In the genomic region with DNA sequence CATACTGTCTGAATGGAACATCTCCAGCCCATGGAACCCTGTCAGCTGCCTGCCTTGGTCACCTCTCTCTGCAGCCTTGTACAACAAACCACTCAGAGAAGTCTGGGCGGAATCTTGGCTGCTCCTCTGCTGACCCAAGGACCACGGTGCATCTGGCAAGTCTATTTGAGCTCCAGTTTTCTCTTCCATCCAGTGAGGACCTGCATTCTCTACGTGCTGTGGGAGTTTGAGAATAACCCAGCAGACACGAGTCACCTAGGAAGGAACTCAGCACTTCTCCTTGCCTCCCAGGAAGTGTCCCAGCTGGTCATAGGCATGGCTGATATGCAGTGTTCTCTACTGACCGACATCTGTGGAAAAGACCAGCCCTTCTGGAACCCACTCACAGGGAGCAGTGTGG, we compare ENCODE assay signal across 19 mouse cellular contexts. TPM values are rescaled to one million over a fixed set of nuclear protein-coding genes. Genes with fewer than 3 reads are reported as not detected.
A peak's percentile ranks its signal among the peaks of the same experiment; 100 is the strongest.
DNase-seq lines count a peak whose midpoint lies in the region; ATAC-seq and TF ChIP-seq lines count a peak whose summit lies in the region.
"Had no signal": no experiment of that assay in that cellular context is flagged by ENCODE, and none has a peak within 500 bp of the region (broad histone marks: within the 10 kb centered on the region; RNA-seq: fewer than 3 reads in every experiment).

No protein-coding gene starts in this region.

- peak; percentile 22; the same call in 1 of the 2 replicates for ATAC-seq in kidney, embryonic 15.5 days (replicated peaks; ENCODE audit: low FRiP score)
- no peak for ATAC-seq in kidney, embryonic 14.5 days (ENCODE audit: low FRiP score, low TSS enrichment)
- ATAC-seq in CD4-positive, CD25-positive, alpha-beta regulatory T cell, adult 4 months, result no peak
- ATAC-seq: forebrain, embryonic 13.5 days; forebrain, postnatal 0 days; hindbrain, postnatal 0 days had no signal

- H3K9ac ChIP-seq in kidney, embryonic 15.5 days, result no peak overlapping the region
- no peak overlapping the region for H3K9ac ChIP-seq in kidney, embryonic 14.5 days (ENCODE audit: low read depth, low read length)
- H3K9ac ChIP-seq in CH12.LX (ENCODE audit: insufficient read depth, low read depth), result no peak overlapping the region
- H3K9ac ChIP-seq: embryonic facial prominence, embryonic 12.5 days; forebrain, embryonic 13.5 days; forebrain, postnatal 0 days; heart, embryonic 12.5 days; hindbrain, embryonic 13.5 days had no signal

- peaks cover 61% of the 10 kb centered on the region for H3K36me3 ChIP-seq in kidney, embryonic 15.5 days
- H3K36me3 ChIP-seq in kidney, embryonic 14.5 days (ENCODE audit: control insufficient read depth, insufficient read depth, low read length), result peaks cover 71% of the 10 kb centered on the region
- H3K36me3 ChIP-seq in CH12.LX (replicated peaks in 1 of 2; ENCODE audit: control insufficient read depth in 1 of 2, insufficient read depth in 1 of 2, low read length in 1 of 2), result peaks cover 11 to 73% of the 10 kb centered on the region in 2 experiments

- no peak for TF ChIP-seq CTCF in CH12.LX (conservative IDR thresholded peaks at IDR 0.05 in 1 of 2, IDR thresholded peaks at IDR 0.05 in 1 of 2; ENCODE audit: low read depth in 2 of 2, low read length in 2 of 2)
- no peak for TF ChIP-seq CTCF in embryonic fibroblast, embryonic 13.5 days (IDR thresholded peaks at IDR 0.05; ENCODE audit: borderline replicate concordance, insufficient read depth, low read length)

- no peak for DNase-seq in CH12.LX (ENCODE audit: extremely low read depth)
- peak; percentile 69 for DNase-seq in Muller cell, postnatal 12 days (ENCODE audit: inconsistent ontology term)
- no peak for DNase-seq in lung, postnatal 10 days
- DNase-seq: adrenal gland, postnatal 10 days; cerebellum, adult 11-12 months; cerebellum, adult 9-10 months; forebrain, postnatal 0 days; gastrocnemius, postnatal 14 days; heart, postnatal 10 days; kidney, adult 11 months had no signal

- H3K4me2 ChIP-seq in kidney, embryonic 15.5 days, result no peak overlapping the region
- no peak overlapping the region for H3K4me2 ChIP-seq in kidney, embryonic 14.5 days (replicated peaks; ENCODE audit: low read depth, low read length)
- no peak overlapping the region for H3K4me2 ChIP-seq in CH12.LX (ENCODE audit: insufficient read depth, low read depth, poor library complexity, severe bottlenecking)
- H3K4me2 ChIP-seq: embryonic facial prominence, embryonic 12.5 days; forebrain, embryonic 13.5 days; heart, embryonic 12.5 days; hindbrain, embryonic 13.5 days had no signal

- H3K4me3 ChIP-seq in kidney, embryonic 15.5 days (replicated peaks), result no peak overlapping the region
- H3K4me3 ChIP-seq in kidney, embryonic 14.5 days (ENCODE audit: low read length), result no peak overlapping the region
- H3K4me3 ChIP-seq in CH12.LX (replicated peaks in 1 of 3; ENCODE audit: low read depth in 2 of 3, low read length in 2 of 3, poor library complexity in 1 of 3), result no peak overlapping the region
- H3K4me3 ChIP-seq in embryonic fibroblast, embryonic 13.5 days (ENCODE audit: insufficient read depth, low read length), result no peak overlapping the region
- H3K4me3 ChIP-seq: embryonic facial prominence, embryonic 12.5 days; forebrain, embryonic 13.5 days; heart, embryonic 12.5 days; hindbrain, embryonic 13.5 days had no signal

- in situ Hi-C loops in CH12.LX (cut with MboI; ENCODE audit: low pct_ligation_motif_present, low pct_unique_long_range_greater_than_20kb, low sequenced_read_pairs), result no loop called here

- 56% methylated on average over 5 of the region's 5 CpGs for WGBS in kidney, embryonic 15.5 days
- 59% methylated on average over 5 of the region's 5 CpGs for WGBS in kidney, embryonic 14.5 days

- no peaks in the 10 kb centered on the region for H3K27me3 ChIP-seq in kidney, embryonic 15.5 days
- no peaks in the 10 kb centered on the region for H3K27me3 ChIP-seq in kidney, embryonic 14.5 days (ENCODE audit: control insufficient read depth, insufficient read depth, low read length)
- H3K27me3 ChIP-seq in CH12.LX (replicated peaks), result no peaks in the 10 kb centered on the region
- H3K27me3 ChIP-seq: embryonic facial prominence, embryonic 12.5 days; forebrain, embryonic 13.5 days; heart, embryonic 12.5 days; hindbrain, embryonic 13.5 days had no signal

- dilution Hi-C loops in CH12.LX (cut with MboI; ENCODE audit: extremely low pct_ligation_motif_present, extremely low pct_unique_long_range_greater_than_20kb, low sequenced_read_pairs), result no loop called here

- H3K79me2 ChIP-seq in CH12.LX (replicated peaks; ENCODE audit: control insufficient read depth, extremely low read depth, insufficient read depth, poor library complexity, severe bottlenecking), result no peaks in the 10 kb centered on the region

- no peak overlapping the region for H3K27ac ChIP-seq in kidney, embryonic 15.5 days
- H3K27ac ChIP-seq in kidney, embryonic 14.5 days (ENCODE audit: low read depth, low read length), result no peak overlapping the region
- H3K27ac ChIP-seq in CH12.LX (ENCODE audit: insufficient read depth, low read depth), result peak overlapping the region; percentile 30; the same call in 1 of the 2 replicates
- H3K27ac ChIP-seq in embryonic fibroblast, embryonic 13.5 days (ENCODE audit: insufficient read depth, low read length), result peak overlapping the region; percentile 81
- H3K27ac ChIP-seq: embryonic facial prominence, embryonic 12.5 days; forebrain, embryonic 13.5 days; hindbrain, embryonic 13.5 days; hindbrain, postnatal 0 days had no signal

- no peak for TF ChIP-seq POLR2A in CH12.LX (IDR thresholded peaks at IDR 0.05; ENCODE audit: low read depth, low read length)
- no peak for TF ChIP-seq POLR2A in embryonic fibroblast, embryonic 13.5 days (IDR thresholded peaks at IDR 0.05; ENCODE audit: low read depth, low read length)

- H3K4me1 ChIP-seq in kidney, embryonic 15.5 days, result peaks cover 60% of the 10 kb centered on the region
- H3K4me1 ChIP-seq in kidney, embryonic 14.5 days (ENCODE audit: control insufficient read depth, insufficient read depth, low read length), result peaks cover 9% of the 10 kb centered on the region
- H3K4me1 ChIP-seq in CH12.LX (ENCODE audit: control insufficient read depth in 1 of 2, insufficient read depth in 2 of 2), result peaks cover 24 to 56% of the 10 kb centered on the region in 2 experiments
- H3K4me1 ChIP-seq in embryonic fibroblast, embryonic 13.5 days (ENCODE audit: control insufficient read depth, insufficient read depth, low read length), result peaks cover 7% of the 10 kb centered on the region

- TF ChIP-seq RAD21 in CH12.LX (IDR thresholded peaks at IDR 0.05; ENCODE audit: low read depth, low read length), result no peak

- TF ChIP-seq EP300 in CH12.LX (IDR thresholded peaks at IDR 0.05; ENCODE audit: low read length), result no peak

- no peaks in the 10 kb centered on the region for H3K9me3 ChIP-seq in kidney, embryonic 15.5 days (replicated peaks)
- H3K9me3 ChIP-seq in kidney, embryonic 14.5 days (ENCODE audit: control insufficient read depth, low read length), result no peaks in the 10 kb centered on the region
- H3K9me3 ChIP-seq in CH12.LX (replicated peaks; ENCODE audit: low read length), result no peaks in the 10 kb centered on the region
- H3K9me3 ChIP-seq: embryonic facial prominence, embryonic 12.5 days; forebrain, embryonic 13.5 days; heart, embryonic 12.5 days; hindbrain, embryonic 13.5 days had no signal

TF ChIP-seq in CH12.LX, 34 proteins besides CTCF, POLR2A, EP300 and RAD21:
- no peak for TF ChIP-seq MEF2A (IDR thresholded peaks at IDR 0.05; ENCODE audit: borderline replicate concordance, low read depth, low read length)
- no peak for TF ChIP-seq JUN (IDR thresholded peaks at IDR 0.05; ENCODE audit: insufficient read depth, low read depth, low read length)
- no peak for TF ChIP-seq NELFE (IDR thresholded peaks at IDR 0.05; ENCODE audit: low read depth, low read length)
- no peak for TF ChIP-seq MAFK (IDR thresholded peaks at IDR 0.05; ENCODE audit: insufficient replicate concordance, low read length)
- no peak for TF ChIP-seq USF1 (IDR thresholded peaks at IDR 0.05; ENCODE audit: low read depth, low read length)
- no peak for TF ChIP-seq PAX5 (IDR thresholded peaks at IDR 0.05; ENCODE audit: low read length)
- no peak for TF ChIP-seq CHD1 (IDR thresholded peaks at IDR 0.05; ENCODE audit: low read depth, low read length)
- no peak for TF ChIP-seq E2F4 (IDR thresholded peaks at IDR 0.05; ENCODE audit: insufficient replicate concordance, low read depth, low read length)

RNA-seq across cellular contexts. Expression of gene Bcl2l11, which starts 8.6 kb away (rescaled TPM):
- 28.7 and 29.8 TPM in 2 replicates for polyA plus RNA-seq in kidney, embryonic 15.5 days (2015; fragmentation: Nextera tagmentation; extraction: Ambion mirVana)
- 20.0 and 31.6 TPM in 2 replicates for polyA plus RNA-seq in kidney, embryonic 14.5 days (2014; fragmentation: Nextera tagmentation; extraction: Ambion mirVana)
- 7.8 and 9.9 TPM in 2 replicates for total RNA-seq in CH12.LX (2012; rRNA removed)
- total RNA-seq in CH12.LX (2014; rRNA removed), result 10.2 and 11.6 TPM in 2 replicates
- 18.4 and 24.6 TPM in 2 replicates for polyA plus RNA-seq in CH12.LX (2012; ENCODE audit: insufficient read length, low read depth)
- 16.4 and 22.3 TPM in 2 replicates for polyA plus RNA-seq in embryonic fibroblast, embryonic 13.5 days (2011; ENCODE audit: insufficient read length, low read depth, missing spikeins)
- polyA plus RNA-seq in CD4-positive, CD25-positive, alpha-beta regulatory T cell, adult 4 months (2017; shearing (Covaris generic)), result 10 to 100 TPM; 15.3 to 16.9 TPM

Comparison
In these comparisons a context has a peak if more than half of its experiments do, and no peak if none do; other contexts are left out.
1. H3K27ac ChIP-seq: peak in CH12.LX (single experiment) and embryonic fibroblast, embryonic 13.5 days (single experiment); none in kidney, embryonic 15.5 days (single experiment) and kidney, embryonic 14.5 days (single experiment).